Mouse (Mus musculus) bone marrow, adult 2 months (tissue): ENCODE measurements around the gene Ptpn9. TPM values are rescaled to one million over a fixed set of nuclear protein-coding genes. Genes with fewer than 3 reads are reported as not detected.
"Not testable (repeated sequence)": the region's sequence is repeated elsewhere in the genome, so short reads cannot be mapped to it uniquely, and the experiment has no call there.

Source experiments
- H3K27ac ChIP-seq: fragments of 200-500 bp; 2 replicates; pipeline ENCODE4 v1.5.1; 2012; ENCODE audit warnings: low read depth, mild to moderate bottlenecking, control low read depth, inconsistent platforms, low read length; ENCODE audit not compliant: control insufficient read depth, poor library complexity, insufficient read depth
- H3K4me1 ChIP-seq: fragments of 200-500 bp; 2 replicates; pipeline ENCODE4 v1.6.1; 2011; ENCODE audit warnings: low read length; ENCODE audit not compliant: control insufficient read depth, insufficient read depth
- H3K4me3 ChIP-seq: fragments of 200-500 bp; replicated peaks from 2 replicates; pipeline ENCODE3; 2011; ENCODE audit warnings: mild to moderate bottlenecking, low read depth, low read length, control low read depth; ENCODE audit not compliant: control insufficient read depth
- CTCF ChIP-seq: fragments of 200-500 bp; IDR thresholded peaks from 2 replicates; pipeline ENCODE4 v1.5.1; 2011; ENCODE audit warnings: low read length, control low read depth; ENCODE audit not compliant: control insufficient read depth, insufficient read depth
- POLR2A ChIP-seq: fragments of 200-500 bp; IDR thresholded peaks from 2 replicates; pipeline ENCODE4 v1.6.1; 2011; ENCODE audit warnings: low read depth, mild to moderate bottlenecking, control low read depth, low read length, borderline replicate concordance; ENCODE audit not compliant: control insufficient read depth
- WGBS: fragments of 180-500 bp; shearing (Covaris S2); methylation state at CpG from one replicate; pipeline ENCODE4 v1.1.7; 2018; 5-methylcytosine and 5-hydroxymethylcytosine counted together
- polyA plus RNA-seq: library from polyadenylated mRNA; stranded (reverse); fragments of >200 nt; gene quantifications from 2 replicates; pipeline ENCODE4 v1.2.4, GENCODE M21; 2011; ENCODE audit warnings: low replicate concordance; ENCODE audit not compliant: missing spikeins, insufficient read depth, insufficient read length

Gene Ptpn9
- 3.3 and 6.0 TPM in 2 replicates for polyA plus RNA-seq

GRCm38 (mm10) chr9:56994286-56995197 lies at the start of gene Ptpn9:
Gene Ptpn9, plus strand, starts transcription at chr9:56994923.
- Histone ChIP-seq H3K27ac (peak within 1 kb of the TSS; percentile 87), H3K4me1 (no peaks in the 10 kb centered on the region), H3K4me3 (peak within 1 kb of the TSS; percentile 81)
- TF ChIP-seq POLR2A = peak; percentile 19; the same call in 1 of the 2 replicates
- TF ChIP-seq CTCF = peak; percentile 33; the same call in 1 of the 2 replicates
- WGBS = 3% methylated on average over 62 of the region's 62 CpGs

DNA sequence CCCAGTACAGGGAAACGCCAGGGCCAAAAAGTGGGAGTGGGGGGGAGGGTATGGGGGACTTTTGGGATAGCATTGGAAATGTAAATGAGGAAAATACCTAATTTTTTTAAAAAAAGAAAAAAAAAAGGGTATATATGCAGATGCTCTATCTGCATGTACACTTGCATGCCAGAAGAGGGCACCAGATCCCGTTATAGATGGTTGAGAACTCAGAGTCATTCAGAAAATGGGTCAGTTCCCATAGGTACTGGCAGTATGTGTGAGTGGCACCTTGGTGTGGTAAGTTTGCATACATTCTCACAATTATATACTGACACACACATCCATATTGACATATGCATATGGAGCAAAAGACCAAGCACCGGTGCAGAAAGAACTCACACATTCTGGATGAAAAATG lies 47.2 kb upstream of the Ptpn9 start:
- not testable (repeated sequence) for H3K4me3 ChIP-seq, H3K4me1 ChIP-seq, H3K27ac ChIP-seq
- 28% methylated on average over 3 of the region's 3 CpGs for WGBS

- not testable (repeated sequence) for H3K4me3 ChIP-seq, H3K4me1 ChIP-seq, H3K27ac ChIP-seq
- WGBS = 64% methylated on average over 5 of the region's 5 CpGs
Measured at GRCm38 (mm10) chr9:56948699-56949098, 46.0 kb upstream of the Ptpn9 start.

GRCm38 (mm10) chr9:56949767-56950166 lies 45.0 kb upstream of the Ptpn9 start:
- no peak overlapping the region for H3K27ac ChIP-seq

GRCm38 (mm10) chr9:56950414-56951400 lies 44.0 kb upstream of the Ptpn9 start, which contains the start of gene Snupn:
Gene Snupn, plus strand, starts transcription at chr9:56950878.
- Histone ChIP-seq H3K4me1 (peaks cover 1% of the 10 kb centered on the region), H3K4me3 (peak within 1 kb of the TSS; percentile 84), H3K27ac (peak within 1 kb of the TSS; percentile 68)
- TF ChIP-seq CTCF (no peak), POLR2A (peak; percentile 97)
- WGBS = under 1% methylated on average over 50 of the region's 50 CpGs

More at GRCm38 (mm10) chr9:56949767-56950166, 45.0 kb upstream of the Ptpn9 start:
- 12% methylated on average over 13 of the region's 13 CpGs for WGBS
- Histone ChIP-seq H3K4me1 (peaks cover 1% of the 10 kb centered on the region), H3K4me3 (peak overlapping the region; percentile 41)
- TF ChIP-seq POLR2A (no peak), CTCF (no peak)

DNA sequence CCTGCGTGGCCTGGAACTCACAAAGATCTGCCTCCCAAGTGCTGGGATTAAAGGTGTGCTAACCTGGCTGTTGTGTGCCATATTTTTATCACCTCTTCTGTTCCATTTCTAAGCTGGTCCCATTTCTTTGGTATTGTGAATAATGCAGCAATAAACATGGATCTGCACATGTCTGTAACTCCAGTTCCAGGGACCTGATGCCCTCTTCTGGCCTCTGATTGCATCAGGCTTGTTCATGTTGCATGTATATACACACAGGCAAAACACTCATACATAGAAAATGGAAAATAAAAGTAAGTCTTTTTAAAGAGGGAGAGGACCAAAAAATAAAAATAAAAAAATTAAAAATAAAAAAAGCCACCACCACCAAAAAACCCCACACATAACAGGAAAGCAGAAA lies 41.2 kb upstream of the Ptpn9 start:
- 89% methylated on average over 1 of the region's 1 CpGs for WGBS
- TF ChIP-seq CTCF (no peak), POLR2A (no peak)
- H3K4me3 ChIP-seq = no peak overlapping the region
- peaks cover 1% of the 10 kb centered on the region for H3K4me1 ChIP-seq
- H3K27ac ChIP-seq = no peak overlapping the region

DNA sequence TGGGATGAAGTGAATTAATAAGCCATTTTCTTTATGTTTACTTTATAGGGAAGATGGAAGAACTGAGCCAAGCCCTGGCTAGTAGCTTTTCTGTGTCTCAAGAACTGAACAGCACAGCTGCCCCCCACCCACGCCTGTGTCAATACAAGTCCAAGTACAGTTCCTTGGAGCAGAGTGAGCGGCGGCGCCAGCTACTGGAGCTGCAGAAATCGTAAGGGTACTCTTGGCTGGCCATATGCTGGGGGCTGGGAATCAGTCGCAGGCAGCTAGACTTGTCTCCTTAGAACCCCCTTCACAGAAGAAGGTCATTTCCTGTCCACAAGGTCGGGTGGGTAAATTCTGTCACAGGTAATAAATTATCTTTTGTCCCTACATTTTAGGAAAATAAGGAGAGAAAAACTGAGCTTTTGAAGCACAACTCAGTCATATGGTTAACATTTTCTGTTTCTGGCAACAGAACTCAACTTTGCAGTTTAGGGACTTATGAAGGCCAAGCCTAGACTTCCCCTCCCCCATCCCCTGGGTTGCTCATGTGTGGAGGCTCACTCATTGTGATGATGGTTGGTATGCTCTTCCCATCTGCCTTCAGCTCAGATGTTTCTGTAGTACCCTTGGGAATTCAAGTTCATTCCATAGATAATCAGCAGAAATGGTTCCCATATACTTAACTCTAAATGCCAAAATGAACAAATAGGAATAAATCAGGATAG lies 37.6 kb upstream of the Ptpn9 start:
- no peak overlapping the region for H3K4me3 ChIP-seq
- H3K27ac ChIP-seq = no peak overlapping the region
- H3K4me1 ChIP-seq = no peaks in the 10 kb centered on the region
- WGBS = 87% methylated on average over 7 of the region's 7 CpGs
- no peak for TF ChIP-seq POLR2A
- TF ChIP-seq CTCF = no peak

DNA sequence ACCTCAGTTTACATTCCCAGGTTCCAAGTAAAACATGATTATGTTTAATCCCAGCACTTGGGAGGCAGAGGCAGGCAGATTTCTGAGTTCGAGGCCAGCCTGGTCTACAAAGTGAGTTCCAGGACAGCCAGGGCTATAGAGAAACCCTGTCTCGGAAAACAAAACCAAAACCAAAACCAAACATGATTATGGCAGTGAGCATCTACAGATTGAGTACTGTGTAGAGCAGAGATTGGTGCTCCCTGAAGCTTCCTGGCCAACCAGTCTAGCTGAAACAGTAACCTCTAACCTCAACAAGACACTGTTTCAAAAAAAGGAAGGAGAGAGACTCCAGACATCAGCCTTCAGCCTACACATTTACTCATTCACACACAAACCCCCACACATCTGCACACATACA lies 36.0 kb upstream of the Ptpn9 start:
- Histone ChIP-seq H3K4me3 (no peak overlapping the region), H3K27ac (no peak overlapping the region), H3K4me1 (no peaks in the 10 kb centered on the region)
- no peak for TF ChIP-seq CTCF
- TF ChIP-seq POLR2A = no peak
- WGBS = 79% methylated on average over 2 of the region's 2 CpGs
